Mouse (Mus musculus): ENCODE data around the gene Arfip1. TPM values are rescaled to one million over a fixed set of nuclear protein-coding genes. Genes with fewer than 3 reads are reported as not detected.

Gene Arfip1
- polyA plus RNA-seq, 1 experiment from 2014 or later: 57.4 TPM

DNA sequence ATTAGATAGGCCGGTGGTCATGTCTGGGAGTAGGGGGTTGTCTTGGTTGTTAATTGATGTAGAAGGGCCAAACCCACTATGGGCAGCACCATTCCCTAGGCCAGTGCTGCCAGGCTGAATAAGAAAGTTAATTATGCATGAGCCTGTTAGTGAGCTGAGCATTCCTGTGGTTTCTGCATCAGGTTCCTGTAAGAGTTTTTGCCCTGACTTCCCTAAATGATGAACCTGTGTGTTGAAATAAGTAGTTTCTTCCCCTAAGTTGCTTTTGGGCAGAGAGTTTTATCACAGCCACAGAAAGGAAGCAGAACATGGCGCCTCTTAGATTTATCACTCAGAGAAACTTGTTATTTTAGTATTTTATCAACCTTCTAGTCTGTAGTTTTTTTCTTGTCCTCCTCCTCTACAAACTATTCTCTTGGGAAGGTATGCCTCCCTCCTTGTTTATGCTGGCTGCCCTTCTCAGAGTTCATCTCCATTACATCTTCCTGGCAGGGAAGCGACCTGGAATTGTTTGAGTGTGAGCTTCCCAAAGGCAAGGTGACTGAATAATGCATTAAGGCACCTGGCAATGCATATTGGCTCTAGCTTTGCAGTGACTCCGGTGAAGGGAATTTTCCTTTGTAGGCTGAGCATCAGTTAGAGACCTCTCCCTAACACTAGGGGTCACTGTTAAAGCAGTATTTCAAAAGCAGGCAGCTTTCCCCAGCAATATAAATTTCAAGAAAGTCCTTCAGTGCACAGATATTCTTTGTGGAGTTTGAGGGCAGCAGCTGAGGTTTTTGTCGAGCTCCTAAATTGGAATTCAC, 32.8 kb upstream of the Arfip1 start:
- Histone ChIP-seq H3K9ac (ENCODE audit: low read length) (no peak overlapping the region), H3K27me3 (ENCODE audit: control insufficient read depth, insufficient read depth, low read length) (no peaks in the 10 kb centered on the region), H3K4me1 (ENCODE audit: control insufficient read depth in 2 of 2, insufficient read depth in 2 of 2, low read length in 2 of 2) (no peaks in the 10 kb centered on the region), H3K4me2 (ENCODE audit: low read length) (no peak overlapping the region), H3K4me3 (ENCODE audit: control insufficient read depth in 1 of 2, insufficient read depth in 1 of 2, low read depth in 1 of 2, low read length in 2 of 2) (no peak overlapping the region), H3K36me3 (ENCODE audit: control insufficient read depth, insufficient read depth, low read length) (no peaks in the 10 kb centered on the region), H3K9me3 (ENCODE audit: control insufficient read depth, low read length) (peaks cover 10% of the 10 kb centered on the region; the same call in 1 of the 2 replicates), H3K27ac (replicated peaks in 1 of 2; ENCODE audit: control insufficient read depth in 1 of 2, insufficient read depth in 1 of 2, low read depth in 2 of 2, low read length in 2 of 2) (no peak overlapping the region)
- ATAC-seq (ENCODE audit: insufficient number of reproducible peaks, insufficient read depth, low FRiP score, low read depth): no peak
- WGBS: 15% methylated on average over 5 of the region's 5 CpGs

GRCm38 (mm10) chr3:84610183-84610710, 27.8 kb upstream of the Arfip1 start:
- Histone ChIP-seq H3K4me3 (ENCODE audit: control insufficient read depth in 1 of 2, insufficient read depth in 1 of 2, low read depth in 1 of 2, low read length in 2 of 2) (no peak overlapping the region), H3K27me3 (ENCODE audit: control insufficient read depth, insufficient read depth, low read length) (no peaks in the 10 kb centered on the region), H3K27ac (replicated peaks in 1 of 2; ENCODE audit: control insufficient read depth in 1 of 2, insufficient read depth in 1 of 2, low read depth in 2 of 2, low read length in 2 of 2) (no peak overlapping the region), H3K36me3 (ENCODE audit: control insufficient read depth, insufficient read depth, low read length) (no peaks in the 10 kb centered on the region), H3K4me1 (ENCODE audit: control insufficient read depth in 2 of 2, insufficient read depth in 2 of 2, low read length in 2 of 2) (no peaks in the 10 kb centered on the region), H3K9ac (ENCODE audit: low read length) (no peak overlapping the region), H3K9me3 (ENCODE audit: control insufficient read depth, low read length) (peaks cover 10% of the 10 kb centered on the region; the same call in 1 of the 2 replicates), H3K4me2 (ENCODE audit: low read length) (no peak overlapping the region)
- WGBS: 84% methylated on average over 9 of the region's 9 CpGs
- no peak for ATAC-seq (ENCODE audit: insufficient number of reproducible peaks, insufficient read depth, low FRiP score, low read depth)

GRCm38 (mm10) chr3:84603212-84603611, 20.8 kb upstream of the Arfip1 start:
- Histone ChIP-seq H3K27ac (replicated peaks in 1 of 2; ENCODE audit: control insufficient read depth in 1 of 2, insufficient read depth in 1 of 2, low read depth in 2 of 2, low read length in 2 of 2) (no peak overlapping the region), H3K9ac (ENCODE audit: low read length) (no peak overlapping the region), H3K4me2 (ENCODE audit: low read length) (no peak overlapping the region), H3K4me3 (ENCODE audit: control insufficient read depth in 1 of 2, insufficient read depth in 1 of 2, low read depth in 1 of 2, low read length in 2 of 2) (no peak overlapping the region), H3K9me3 (ENCODE audit: control insufficient read depth, low read length) (peaks cover 4% of the 10 kb centered on the region; the same call in 1 of the 2 replicates), H3K27me3 (ENCODE audit: control insufficient read depth, insufficient read depth, low read length) (no peaks in the 10 kb centered on the region), H3K36me3 (ENCODE audit: control insufficient read depth, insufficient read depth, low read length) (no peaks in the 10 kb centered on the region), H3K4me1 (ENCODE audit: control insufficient read depth in 2 of 2, insufficient read depth in 2 of 2, low read length in 2 of 2) (no peaks in the 10 kb centered on the region)
- ATAC-seq (ENCODE audit: insufficient number of reproducible peaks, insufficient read depth, low FRiP score, low read depth): no peak
- WGBS: 45% methylated on average over 9 of the region's 9 CpGs

DNA sequence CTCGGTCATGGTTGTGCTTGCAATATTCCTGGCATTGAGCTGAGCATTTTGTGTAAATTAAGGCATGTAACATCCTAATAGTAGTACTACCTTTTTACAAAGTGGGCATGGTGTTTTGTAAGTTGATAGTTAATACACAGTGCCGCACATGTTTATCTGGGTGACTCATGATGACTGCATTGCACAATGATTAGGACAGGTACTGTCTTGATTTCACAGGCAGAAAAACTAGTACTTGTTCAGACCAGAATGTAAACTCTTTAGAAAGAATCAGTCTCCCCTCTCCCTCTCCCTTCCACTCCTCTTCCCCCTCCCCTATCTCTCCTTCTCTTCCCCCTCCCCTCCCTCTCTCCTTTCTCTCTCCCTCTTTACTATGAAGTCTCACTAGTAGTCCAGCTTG, 20.3 kb upstream of the Arfip1 start:
- Histone ChIP-seq H3K4me1 (ENCODE audit: control insufficient read depth in 2 of 2, insufficient read depth in 2 of 2, low read length in 2 of 2) (no peaks in the 10 kb centered on the region), H3K27ac (replicated peaks in 1 of 2; ENCODE audit: control insufficient read depth in 1 of 2, insufficient read depth in 1 of 2, low read depth in 2 of 2, low read length in 2 of 2) (no peak overlapping the region), H3K36me3 (ENCODE audit: control insufficient read depth, insufficient read depth, low read length) (no peaks in the 10 kb centered on the region), H3K4me2 (ENCODE audit: low read length) (no peak overlapping the region), H3K4me3 (ENCODE audit: control insufficient read depth in 1 of 2, insufficient read depth in 1 of 2, low read depth in 1 of 2, low read length in 2 of 2) (no peak overlapping the region), H3K9ac (ENCODE audit: low read length) (no peak overlapping the region), H3K9me3 (ENCODE audit: control insufficient read depth, low read length) (peaks cover 4% of the 10 kb centered on the region; the same call in 1 of the 2 replicates), H3K27me3 (ENCODE audit: control insufficient read depth, insufficient read depth, low read length) (no peaks in the 10 kb centered on the region)
- no peak for ATAC-seq (ENCODE audit: insufficient number of reproducible peaks, insufficient read depth, low FRiP score, low read depth)
- 86% methylated on average over 2 of the region's 2 CpGs for WGBS

DNA sequence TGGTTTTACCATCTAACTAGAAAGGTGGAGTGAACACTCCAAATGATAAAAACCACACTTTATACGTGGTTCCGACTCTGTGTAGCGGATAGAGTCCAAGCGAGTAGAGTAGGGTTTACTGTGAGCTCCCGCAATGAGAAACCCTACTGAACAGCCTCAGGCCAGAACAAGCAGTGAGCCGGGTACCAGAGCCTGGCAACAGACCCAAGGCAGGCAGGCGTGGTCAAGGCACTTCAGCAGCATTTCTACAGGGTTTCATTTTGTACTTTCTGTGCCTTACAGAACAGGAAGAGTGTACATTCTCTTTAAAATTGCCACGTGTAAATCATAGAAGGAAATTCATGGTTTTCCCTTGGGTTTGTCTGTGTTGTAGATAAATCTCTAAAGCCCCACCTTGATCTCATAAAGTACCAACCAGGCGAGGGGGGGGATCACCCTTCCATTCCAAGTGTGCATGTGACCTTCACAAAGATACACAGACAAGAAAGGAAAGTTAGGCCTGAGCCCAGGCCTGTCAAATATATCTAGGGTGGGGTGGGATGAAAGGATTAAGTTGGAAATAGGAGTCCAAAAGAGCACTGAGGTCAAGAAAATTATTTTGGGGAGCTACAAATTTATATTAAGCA, 19.6 kb upstream of the Arfip1 start:
- H3K27me3 ChIP-seq (ENCODE audit: control insufficient read depth, insufficient read depth, low read length): no peaks in the 10 kb centered on the region
- H3K27ac ChIP-seq (replicated peaks in 1 of 2; ENCODE audit: control insufficient read depth in 1 of 2, insufficient read depth in 1 of 2, low read depth in 2 of 2, low read length in 2 of 2): no peak overlapping the region
- no peak overlapping the region for H3K4me3 ChIP-seq (ENCODE audit: control insufficient read depth in 1 of 2, insufficient read depth in 1 of 2, low read depth in 1 of 2, low read length in 2 of 2)
- no peaks in the 10 kb centered on the region for H3K4me1 ChIP-seq (ENCODE audit: control insufficient read depth in 2 of 2, insufficient read depth in 2 of 2, low read length in 2 of 2)
- no peak for ATAC-seq (ENCODE audit: insufficient number of reproducible peaks, insufficient read depth, low FRiP score, low read depth)
- H3K4me2 ChIP-seq (ENCODE audit: low read length): no peak overlapping the region
- WGBS: 82% methylated on average over 9 of the region's 9 CpGs
- peaks cover 4% of the 10 kb centered on the region; the same call in 1 of the 2 replicates for H3K9me3 ChIP-seq (ENCODE audit: control insufficient read depth, low read length)
- no peak overlapping the region for H3K9ac ChIP-seq (ENCODE audit: low read length)
- H3K36me3 ChIP-seq (ENCODE audit: control insufficient read depth, insufficient read depth, low read length): no peaks in the 10 kb centered on the region

DNA sequence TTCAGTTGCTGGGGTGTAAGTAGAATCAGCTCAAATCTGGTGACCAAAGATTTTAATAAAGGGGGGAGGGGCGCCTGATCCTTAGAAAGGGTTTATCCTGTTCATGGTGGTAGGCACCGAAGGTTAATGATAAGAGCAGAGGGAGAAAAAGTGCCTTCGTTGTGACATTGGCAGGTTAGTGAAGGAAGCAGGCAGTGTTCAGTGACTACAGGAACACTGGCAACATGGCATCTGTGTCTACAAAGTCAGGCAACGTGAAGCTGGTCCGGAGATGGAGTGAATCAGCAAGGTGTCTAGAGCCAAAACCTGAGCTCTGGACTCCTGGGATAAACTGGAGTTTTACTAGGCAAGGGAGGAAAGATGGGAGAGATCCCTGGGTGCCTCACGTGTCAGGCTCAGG, 16.3 kb upstream of the Arfip1 start:
- H3K9ac ChIP-seq (ENCODE audit: low read length): no peak overlapping the region
- ATAC-seq (ENCODE audit: insufficient number of reproducible peaks, insufficient read depth, low FRiP score, low read depth): no peak
- no peak overlapping the region for H3K4me2 ChIP-seq (ENCODE audit: low read length)
- H3K36me3 ChIP-seq (ENCODE audit: control insufficient read depth, insufficient read depth, low read length): no peaks in the 10 kb centered on the region
- H3K9me3 ChIP-seq (ENCODE audit: control insufficient read depth, low read length): no peaks in the 10 kb centered on the region
- H3K4me3 ChIP-seq (ENCODE audit: control insufficient read depth in 1 of 2, insufficient read depth in 1 of 2, low read depth in 1 of 2, low read length in 2 of 2): no peak overlapping the region
- peaks cover 0 to 2% of the 10 kb centered on the region in 2 experiments; a peak in 1 of 4 replicates for H3K4me1 ChIP-seq (ENCODE audit: control insufficient read depth in 2 of 2, insufficient read depth in 2 of 2, low read length in 2 of 2)
- peaks cover 4% of the 10 kb centered on the region; the same call in 1 of the 2 replicates for H3K27me3 ChIP-seq (ENCODE audit: control insufficient read depth, insufficient read depth, low read length)
- no peak overlapping the region for H3K27ac ChIP-seq (replicated peaks in 1 of 2; ENCODE audit: control insufficient read depth in 1 of 2, insufficient read depth in 1 of 2, low read depth in 2 of 2, low read length in 2 of 2)
- WGBS: 72% methylated on average over 6 of the region's 6 CpGs

DNA sequence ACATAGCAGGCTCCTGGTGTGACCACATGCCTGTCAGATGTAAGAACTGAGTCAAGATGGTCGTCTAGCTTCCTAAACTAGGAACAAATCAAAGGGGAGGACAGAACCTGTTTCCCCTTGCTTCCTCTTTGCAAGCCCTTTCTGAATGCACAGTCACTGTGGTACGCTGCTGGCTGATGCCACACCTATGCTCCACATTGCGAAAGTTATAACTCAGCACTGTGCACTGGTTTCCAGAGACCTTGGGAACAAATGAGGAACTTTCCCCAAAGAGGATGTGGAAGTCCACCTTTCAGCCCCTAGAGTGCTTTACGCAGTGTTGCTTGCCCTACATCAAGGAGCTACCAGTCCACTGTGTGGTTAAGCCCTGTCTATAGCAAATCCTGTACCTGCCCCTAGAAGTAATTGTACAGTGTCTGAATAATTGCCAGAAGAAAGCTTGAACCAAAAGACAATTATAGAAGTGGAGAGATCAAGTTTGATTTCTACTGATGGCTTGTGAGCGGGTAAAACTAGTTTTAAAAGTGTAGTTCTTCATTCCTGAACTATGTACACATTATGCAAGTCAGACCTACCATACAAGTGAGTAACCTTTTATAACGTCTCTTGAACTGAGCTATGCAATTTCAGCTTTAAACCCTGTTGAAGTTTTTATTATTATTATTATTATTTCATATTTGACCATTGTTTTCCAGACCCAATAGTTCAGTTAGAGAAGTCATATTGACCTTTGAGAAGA, 15.7 kb upstream of the Arfip1 start:
- Histone ChIP-seq H3K4me3 (ENCODE audit: control insufficient read depth in 1 of 2, insufficient read depth in 1 of 2, low read depth in 1 of 2, low read length in 2 of 2) (no peak overlapping the region), H3K4me1 (ENCODE audit: control insufficient read depth in 2 of 2, insufficient read depth in 2 of 2, low read length in 2 of 2) (peaks cover 2 to 6% of the 10 kb centered on the region in 2 experiments; a peak in 3 of 4 replicates), H3K9ac (ENCODE audit: low read length) (no peak overlapping the region), H3K27me3 (ENCODE audit: control insufficient read depth, insufficient read depth, low read length) (peaks cover 4% of the 10 kb centered on the region; the same call in 1 of the 2 replicates), H3K4me2 (ENCODE audit: low read length) (no peak overlapping the region), H3K9me3 (ENCODE audit: control insufficient read depth, low read length) (no peaks in the 10 kb centered on the region), H3K36me3 (ENCODE audit: control insufficient read depth, insufficient read depth, low read length) (no peaks in the 10 kb centered on the region), H3K27ac (replicated peaks in 1 of 2; ENCODE audit: control insufficient read depth in 1 of 2, insufficient read depth in 1 of 2, low read depth in 2 of 2, low read length in 2 of 2) (no peak overlapping the region)
- no peak for ATAC-seq (ENCODE audit: insufficient number of reproducible peaks, insufficient read depth, low FRiP score, low read depth)
- whole genome bisulfite sequencing: 84% methylated on average over 6 of the region's 6 CpGs
